Mouse (Mus musculus) G1E-ER4 (cell line): Measurements from ENCODE around the gene Tnfaip8l3. TPM values are rescaled to one million over a fixed set of nuclear protein-coding genes. Genes with fewer than 3 reads are reported as not detected.

ENCODE experiments used
- GATA1 ChIP-seq: IDR thresholded peaks from one replicate; pipeline ENCODE4 v1.8.0; 2012; ENCODE audit warnings: low read length, inconsistent platforms
- polyA plus RNA-seq: library from polyadenylated mRNA; stranded (reverse); fragments of >175 nt; gene quantifications from 2 replicates; pipeline ENCODE4 v1.2.3, GENCODE M21; 2012

Gene Tnfaip8l3
- not detected in 2 replicates for polyA plus RNA-seq

DNA sequence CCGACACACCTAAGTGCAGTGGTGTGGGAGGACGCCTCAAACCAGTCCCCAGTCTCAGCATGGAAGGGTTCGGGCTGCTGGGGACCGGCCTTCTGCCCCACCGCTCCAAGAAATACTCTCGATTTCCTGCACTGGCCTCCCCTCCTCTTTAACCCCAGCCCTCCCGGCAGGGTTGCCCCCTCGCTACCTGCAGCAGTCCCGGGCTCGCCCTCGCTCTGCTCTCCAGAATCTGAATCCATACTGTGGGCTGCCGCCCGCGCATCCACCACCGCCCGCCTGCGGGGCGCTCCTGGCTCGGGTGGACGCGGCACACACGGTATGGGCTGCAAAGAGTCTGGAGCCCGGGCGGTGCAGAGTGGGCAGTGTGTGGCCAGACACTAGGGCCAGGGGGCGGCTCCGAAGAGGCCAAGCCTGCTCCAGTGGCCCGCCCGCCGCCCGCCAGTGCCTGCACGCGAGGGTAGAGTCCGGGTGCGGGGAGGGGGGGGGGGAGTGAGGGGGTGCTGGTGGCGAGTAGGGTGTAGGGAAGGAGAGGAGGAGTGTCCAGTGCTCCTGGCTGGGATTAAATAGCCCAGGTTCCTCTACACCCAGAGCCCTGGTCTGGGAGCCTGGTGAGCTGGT is at the start of gene Tnfaip8l3:
Gene Tnfaip8l3 (minus strand): TSS at position 357 of the 618 bp plus-strand sequence.
- no peak for TF ChIP-seq GATA1

DNA sequence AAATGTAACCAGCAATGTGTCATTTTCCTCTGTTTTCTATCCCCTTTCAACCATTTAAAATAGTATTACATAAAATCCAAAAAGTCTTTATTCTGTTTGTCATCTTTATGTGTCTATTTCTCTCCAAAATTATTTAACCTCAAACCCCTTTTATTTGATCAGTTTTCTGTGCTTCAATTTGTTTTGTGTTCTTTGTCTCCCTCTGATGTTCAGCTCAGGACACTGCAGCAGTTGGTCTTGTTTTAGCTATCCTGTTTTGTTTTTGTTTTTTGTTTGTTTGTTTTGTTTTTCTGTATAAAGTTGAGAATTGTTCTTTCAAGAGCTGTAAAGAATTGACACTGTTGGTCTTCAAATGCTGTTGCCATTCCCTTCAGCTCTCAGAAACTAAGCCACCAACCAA is 44.5 kb upstream of the Tnfaip8l3 start:
- TF ChIP-seq GATA1: no peak

DNA sequence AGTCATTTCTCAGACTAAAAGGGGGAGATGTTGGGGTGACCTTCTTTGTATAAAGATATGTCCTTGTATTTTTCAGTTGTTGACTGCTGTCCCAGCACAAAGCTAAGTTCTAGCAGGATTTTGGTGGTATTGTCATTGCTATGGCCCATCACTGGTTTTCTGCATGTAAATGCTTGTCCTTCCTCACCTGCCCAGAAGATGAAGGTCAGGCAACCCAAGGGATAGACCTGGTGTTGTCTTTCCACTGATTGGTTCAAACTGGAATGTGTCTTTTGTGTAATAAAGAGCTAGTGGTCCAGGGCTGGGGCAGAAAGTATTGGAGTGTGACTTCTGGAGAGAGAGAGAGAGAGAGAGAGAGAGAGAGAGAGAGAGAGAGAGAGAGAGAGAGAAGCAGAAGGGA is 30.4 kb upstream of the Tnfaip8l3 start:
- no peak for TF ChIP-seq GATA1

DNA sequence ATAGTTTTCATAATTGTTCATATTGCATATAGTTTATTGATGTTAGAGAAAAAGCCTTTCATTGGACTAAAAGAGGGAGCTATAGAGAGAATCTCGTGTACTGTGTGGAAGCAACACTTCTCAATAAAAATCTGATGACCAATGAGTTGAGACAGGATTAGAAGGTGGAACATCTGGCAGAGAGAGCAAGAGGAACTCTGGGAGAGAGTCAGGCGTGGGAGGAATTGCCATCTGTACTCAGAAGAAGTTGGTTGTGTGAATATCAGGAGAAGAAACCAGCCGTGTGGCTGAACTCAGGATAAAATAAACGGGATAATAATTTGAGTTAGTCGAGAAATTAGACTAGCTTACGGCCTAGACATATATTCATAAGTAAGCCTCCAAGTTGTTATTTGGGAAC is 28.9 kb upstream of the Tnfaip8l3 start:
- TF ChIP-seq GATA1: no peak

DNA sequence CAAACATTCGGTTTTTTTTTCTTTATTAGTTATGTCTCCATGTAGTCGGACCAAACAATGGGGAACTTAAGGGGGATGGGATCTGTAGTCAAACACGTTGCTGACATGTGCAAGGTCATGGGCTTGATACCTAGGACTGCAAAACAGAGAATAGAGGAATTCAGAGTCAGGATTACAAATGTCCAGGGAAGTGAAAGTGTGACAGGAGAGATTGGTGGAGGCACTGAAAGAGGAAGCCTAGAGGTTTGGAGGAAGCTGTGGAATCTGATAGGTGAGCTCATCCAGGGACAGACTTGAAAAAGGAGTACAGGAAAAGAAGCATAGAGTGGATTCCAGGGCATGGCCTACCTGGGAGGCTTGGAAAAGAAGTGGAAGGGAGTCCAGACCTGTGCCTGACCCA is 16.1 kb upstream of the Tnfaip8l3 start:
- TF ChIP-seq GATA1: no peak

DNA sequence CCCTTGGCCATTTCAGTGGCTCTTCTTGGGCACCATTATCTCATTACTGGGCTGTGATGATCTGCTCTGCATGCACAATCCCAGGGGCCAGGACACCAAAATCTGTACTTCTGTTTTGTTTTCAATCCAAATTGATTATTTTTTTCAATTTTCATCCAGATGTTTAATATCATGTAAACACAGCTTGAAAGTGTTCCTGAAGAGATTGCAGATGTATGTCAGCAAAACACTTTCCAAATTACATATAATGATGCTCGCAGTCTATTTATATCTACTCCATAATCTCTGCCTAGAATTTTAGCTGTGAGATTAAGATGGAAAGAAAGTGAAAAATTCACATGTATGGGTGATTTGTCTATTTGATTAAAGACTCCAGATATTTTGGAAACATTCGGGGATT is 9.6 kb upstream of the Tnfaip8l3 start:
- no peak for TF ChIP-seq GATA1

DNA sequence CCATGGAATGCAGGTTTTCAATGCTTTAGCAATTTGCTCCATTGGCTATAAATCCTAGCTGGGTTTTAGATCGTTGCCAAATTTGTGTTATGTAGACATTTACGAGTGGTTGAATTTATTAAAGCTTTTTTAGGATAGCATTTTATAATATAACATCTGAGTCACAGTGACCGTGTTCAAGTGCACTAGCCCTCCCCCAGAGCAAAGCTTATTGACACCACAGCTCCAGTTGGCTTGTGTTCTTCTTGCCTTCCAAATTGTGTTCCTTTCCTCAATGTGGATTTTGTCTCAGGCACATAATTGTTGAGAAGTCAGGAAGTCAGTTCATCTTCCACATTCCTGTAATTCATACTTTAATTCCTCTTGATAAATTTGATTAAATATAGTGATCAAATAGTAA is 6.7 kb upstream of the Tnfaip8l3 start:
- TF ChIP-seq GATA1: no peak

DNA sequence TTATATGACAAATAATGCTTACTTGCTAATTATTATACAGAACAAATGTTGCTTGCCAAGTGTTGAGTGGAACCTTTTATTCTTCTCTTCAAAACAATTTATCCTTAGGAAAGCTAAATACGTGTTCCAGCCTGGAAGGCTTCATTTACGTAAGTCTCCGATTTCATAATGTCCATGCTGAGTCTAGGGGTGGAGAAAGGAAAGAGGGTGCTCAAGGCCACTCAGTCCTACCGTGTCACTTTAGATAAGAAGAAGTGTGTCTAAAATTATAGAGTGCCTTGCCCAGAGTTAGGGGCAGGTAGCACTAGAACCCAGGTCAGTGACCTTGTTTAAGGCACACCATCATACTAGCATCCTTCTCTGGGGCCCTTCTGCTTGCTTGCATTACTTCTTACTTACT is 5.5 kb upstream of the Tnfaip8l3 start:
- no peak for TF ChIP-seq GATA1

DNA sequence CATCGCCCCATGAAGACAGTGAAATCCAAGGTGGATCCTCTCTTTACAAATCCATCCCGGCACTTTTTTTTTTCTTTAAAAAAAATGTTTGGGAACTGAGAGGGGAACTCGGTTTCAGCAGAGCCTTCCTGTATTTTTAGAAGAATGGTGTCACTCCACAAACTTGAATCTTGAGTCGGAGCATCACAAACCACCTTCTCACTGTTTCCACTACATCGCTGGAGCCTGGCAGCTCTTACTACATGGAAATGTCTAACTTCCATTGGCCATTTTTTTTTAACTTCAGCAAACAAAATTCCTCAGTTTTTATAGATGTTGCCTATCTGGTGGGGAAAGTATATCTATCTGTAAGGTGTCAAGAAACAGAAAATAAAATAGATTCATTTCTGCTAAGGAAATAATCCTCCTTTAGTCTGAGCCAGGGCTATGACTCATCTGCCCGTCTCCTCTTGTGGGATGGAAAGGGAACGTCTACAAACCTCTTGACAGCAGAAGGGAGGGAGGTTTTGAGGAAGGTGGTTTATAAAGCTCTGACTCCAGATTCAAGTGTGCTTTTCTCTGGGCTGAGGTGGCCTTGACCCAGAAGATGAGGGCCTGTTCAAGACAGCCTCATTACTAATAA is 3.4 kb upstream of the Tnfaip8l3 start:
- TF ChIP-seq GATA1: no peak

DNA sequence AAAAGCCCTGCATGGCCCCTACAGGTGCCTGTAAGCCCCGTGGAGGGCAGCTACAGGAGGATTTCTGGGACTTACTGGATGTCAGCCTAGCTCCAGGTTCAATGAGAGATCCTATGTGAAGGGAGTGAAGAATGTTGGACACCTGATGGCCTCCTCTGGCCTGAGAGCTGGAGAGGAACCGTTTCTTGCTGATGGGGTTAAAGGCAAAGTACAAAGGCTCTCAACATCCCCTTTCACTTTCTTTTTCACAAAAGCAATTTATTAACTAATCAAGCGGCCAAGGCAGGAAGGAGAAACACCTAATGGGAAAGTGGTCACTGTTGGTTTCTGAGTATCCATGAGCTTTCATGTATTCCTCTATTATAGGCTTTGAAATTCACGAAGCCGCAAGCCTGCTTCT is 1.0 kb upstream of the Tnfaip8l3 start:
- no peak for TF ChIP-seq GATA1

DNA sequence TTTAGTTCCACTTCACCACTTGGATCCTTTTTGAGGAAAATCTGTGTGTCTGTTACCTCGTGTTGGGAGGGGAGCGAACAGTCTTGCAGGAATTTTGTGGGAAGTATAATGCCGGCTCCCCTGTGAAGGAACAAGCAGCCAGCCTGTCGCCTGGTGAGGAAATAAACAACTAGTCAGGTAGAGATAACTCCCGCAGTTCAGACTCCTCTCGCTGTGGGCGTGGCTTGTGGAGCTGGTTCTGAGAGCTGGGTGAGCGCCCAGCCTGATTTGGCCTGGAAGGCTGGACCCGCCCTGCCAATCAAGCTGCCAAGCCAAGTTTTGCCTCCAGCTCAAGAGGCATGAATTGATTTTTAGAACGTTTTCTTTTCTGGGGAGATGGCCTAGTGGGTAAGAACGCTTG is 589 bp upstream of the Tnfaip8l3 start:
- TF ChIP-seq GATA1: no peak

DNA sequence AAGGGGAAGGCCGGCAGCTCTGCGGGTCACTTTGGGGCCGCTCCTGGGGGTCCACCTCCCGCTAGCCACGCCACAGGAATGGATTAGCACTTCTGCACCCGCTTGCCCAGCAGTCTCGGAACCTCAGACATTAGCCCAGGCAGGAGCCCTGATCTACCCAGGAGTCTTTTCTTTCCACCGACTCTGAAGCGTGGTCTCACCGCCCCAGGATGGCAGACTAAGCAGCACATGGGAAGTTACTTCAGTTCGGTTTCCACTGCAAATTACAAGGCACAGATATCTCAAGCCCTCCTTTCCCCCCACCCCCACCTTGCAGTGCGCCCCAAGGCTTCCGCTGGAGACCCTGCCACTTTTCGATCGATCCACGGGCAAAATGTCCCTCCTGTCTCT is 551 bp downstream of the Tnfaip8l3 start:
- TF ChIP-seq GATA1: no peak

DNA sequence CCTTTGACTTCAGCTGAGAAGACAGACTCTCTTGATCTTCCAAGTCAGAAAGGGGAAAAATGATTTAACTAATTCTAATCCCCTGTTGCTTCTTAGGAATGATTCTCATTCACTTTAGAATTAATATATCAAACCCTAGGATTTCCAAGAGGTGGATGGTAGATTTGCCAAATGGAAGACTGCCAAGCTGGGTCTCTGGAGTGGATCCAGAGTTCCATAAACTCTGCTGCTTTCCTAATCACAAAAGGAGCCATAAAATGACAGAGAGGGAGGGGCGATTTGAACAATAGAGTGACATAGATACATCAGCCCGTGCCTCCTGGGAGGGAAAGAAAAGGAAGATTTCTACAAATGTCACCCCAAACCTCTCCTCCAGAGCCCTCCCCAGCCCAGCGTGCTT is 3.4 kb downstream of the Tnfaip8l3 start:
- no peak for TF ChIP-seq GATA1

DNA sequence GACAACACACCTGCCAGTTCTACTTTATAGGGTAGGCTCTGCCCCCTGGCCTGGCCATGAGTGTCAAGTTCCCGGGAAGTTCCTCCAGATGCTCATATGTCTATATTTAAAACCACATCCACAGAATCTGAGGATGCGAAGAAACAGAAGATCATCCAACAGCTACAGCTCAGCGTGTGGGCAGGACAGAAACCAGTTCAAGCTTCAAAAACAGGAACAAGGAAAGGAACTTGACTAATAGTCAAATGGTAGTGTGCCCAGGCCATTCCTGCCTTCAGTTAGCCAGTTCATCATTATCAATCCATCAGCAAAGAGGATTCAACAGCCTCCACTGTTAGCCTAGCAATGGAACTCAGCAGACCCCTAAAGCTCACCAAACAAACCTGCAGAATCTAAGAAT is 4.5 kb downstream of the Tnfaip8l3 start:
- TF ChIP-seq GATA1: no peak

DNA sequence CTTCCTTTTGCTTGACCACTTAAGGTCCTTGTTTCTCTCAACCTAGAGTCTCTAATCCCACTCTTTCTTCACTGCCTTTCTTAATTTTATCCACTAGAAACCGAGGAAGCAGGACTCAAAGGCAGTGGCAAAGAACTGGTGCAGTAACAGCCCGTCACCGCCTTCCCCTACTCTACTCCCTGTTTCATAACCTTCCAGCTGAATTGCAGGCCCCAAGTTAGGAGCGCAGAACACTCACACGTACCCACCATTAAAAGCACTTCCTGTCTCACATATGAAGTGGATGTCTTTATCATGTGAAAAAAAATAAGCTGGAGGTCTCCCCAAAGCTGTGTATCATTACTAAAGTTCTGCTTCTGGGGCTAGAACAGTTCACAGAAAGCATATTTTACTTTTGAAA is 6.5 kb downstream of the Tnfaip8l3 start:
- no peak for TF ChIP-seq GATA1

DNA sequence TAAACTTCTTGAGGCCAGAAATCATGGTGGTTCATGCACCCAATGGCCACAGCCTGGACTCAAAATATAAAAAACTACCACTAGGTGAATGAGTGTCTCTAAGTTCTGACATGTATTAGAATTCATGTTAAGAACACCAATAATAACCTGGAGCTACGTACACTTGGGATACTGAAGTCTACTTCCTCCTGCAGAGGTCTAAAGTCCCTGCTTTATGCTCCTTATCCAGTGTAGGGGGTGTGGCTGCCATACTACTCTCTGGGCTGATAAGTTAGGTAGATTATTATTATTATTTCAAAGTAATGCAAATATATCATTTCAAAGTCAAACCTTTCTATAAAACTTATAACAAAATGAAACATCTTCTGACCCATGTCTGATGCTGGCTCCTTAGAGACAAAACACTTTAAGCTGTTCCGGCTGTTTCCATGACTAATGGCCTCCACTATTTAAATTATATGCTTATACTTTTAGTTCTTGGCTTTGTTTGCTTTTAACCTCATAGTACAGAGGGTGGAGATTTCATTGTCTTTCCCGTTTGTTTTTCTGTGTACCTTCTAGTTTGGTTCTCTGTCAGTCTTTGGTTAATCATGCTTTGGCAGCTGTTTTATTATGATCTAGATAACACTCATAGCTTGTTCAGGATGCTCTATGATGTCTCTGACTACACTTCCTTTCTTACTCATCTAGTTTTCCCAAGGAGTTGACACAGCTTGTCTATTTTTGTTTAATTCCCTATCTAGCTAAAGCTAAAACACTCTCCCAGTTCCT is 16.7 kb downstream of the Tnfaip8l3 start:
- TF ChIP-seq GATA1: no peak

DNA sequence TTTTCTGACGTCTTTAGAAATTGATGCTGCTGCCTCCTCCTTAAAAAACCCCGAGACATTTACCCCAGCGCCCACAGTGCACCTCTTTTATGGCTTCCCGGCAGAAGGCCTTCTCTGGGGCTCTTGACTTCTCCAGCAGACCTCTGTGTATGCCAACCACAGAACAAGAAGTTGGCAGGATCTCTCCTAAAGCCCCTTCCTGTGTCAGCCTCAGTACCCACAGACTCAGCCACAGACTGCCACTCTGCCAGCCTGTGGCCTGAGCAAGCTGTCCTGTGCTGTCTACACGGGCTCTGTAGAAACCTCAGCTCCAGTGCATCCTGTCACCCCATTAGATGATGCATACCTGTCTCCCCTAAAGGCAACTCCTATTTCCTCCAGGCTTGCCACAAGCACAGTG is 19.2 kb downstream of the Tnfaip8l3 start:
- no peak for TF ChIP-seq GATA1
